Mouse (Mus musculus) heart, postnatal 4 days (tissue): Measurements from ENCODE around the gene Ugt1a10. TPM values are rescaled to one million over a fixed set of nuclear protein-coding genes. Genes with fewer than 3 reads are reported as not detected.
"Not testable (repeated sequence)": the region's sequence is repeated elsewhere in the genome, so short reads cannot be mapped to it uniquely, and the experiment has no call there.

Experiments
- DNase-seq: peaks from one replicate; pipeline ENCODE4 v3.0.0; 2021
- total RNA-seq, 2 experiments: library from RNA; stranded (reverse); gene quantifications; 2 replicates each; pipeline ENCODE4 v1.2.3; 2021

Gene Ugt1a10
- total RNA-seq = not detected

DNA sequence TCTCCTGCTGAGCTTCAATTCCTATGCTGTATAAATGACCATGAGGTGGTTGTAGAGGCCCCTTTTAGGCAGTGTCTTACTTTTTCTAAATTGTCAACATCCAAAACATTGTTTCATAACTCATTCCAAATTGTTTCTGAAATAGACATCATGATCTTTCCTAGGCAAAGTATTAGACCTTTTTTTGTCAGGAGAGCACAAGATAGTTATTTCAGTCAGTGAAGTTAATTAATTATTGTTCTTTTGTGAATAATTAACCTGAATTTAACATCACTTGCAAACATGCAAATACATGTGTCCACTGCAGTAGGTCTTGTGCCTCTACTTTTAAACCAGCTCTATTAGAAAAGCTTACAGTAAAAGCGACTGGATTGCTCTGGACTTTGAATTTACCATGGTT lies at the start of gene Ugt1a10:
Gene Ugt1a10, plus strand, starts transcription at position 301 of the 400 bp plus-strand sequence.
- no peak for DNase-seq

DNA sequence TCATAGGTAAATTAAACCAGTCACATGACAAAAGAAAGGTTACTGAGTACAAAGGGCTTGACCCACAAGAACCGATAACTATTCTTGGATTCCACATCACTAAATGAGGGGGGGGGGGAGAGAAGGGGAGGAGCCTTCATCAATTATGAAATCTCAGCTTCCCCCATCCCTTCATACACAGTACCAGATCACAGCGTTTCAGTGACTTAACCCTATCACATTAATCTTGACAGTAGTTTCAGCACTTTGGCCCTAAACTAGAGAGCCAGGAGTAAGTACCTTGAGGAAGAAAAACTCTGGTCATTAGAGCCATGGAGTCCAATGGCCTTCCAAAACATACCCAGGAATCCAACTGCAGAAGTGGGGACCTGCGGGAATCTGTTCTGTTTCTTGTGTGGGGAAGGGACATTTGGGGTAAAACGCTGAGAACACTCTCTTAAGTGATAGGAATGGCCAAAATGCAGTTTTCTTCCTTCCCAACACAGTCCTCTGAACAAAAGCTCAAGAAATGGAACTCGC lies 47.4 kb upstream of the Ugt1a10 start:
- no peak for DNase-seq

DNA sequence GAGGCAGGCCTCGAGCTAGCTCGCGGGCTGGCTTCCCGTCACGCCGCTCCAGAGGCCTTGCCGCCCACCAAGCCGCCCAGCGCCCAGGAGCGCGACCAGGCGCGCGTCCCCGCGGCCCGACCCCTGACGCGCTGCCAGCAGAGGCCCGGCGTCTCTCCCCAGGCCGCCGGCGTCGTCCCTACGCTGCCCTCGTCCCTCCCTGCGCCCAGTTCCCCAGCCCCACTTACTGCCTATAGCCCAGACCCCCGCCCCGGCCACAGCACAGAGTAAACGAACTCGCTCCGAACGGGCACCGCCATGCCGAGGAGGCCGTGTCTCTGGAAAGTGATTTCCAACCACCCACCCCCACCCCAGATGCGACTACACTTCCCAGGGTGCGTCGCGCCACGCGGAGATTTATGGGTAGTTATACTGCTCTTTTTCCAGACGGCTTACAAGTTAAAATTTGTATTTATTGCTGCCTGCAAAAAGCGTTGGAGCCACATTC lies 46.9 kb upstream of the Ugt1a10 start, which contains the start of gene Usp40:
Gene Usp40, minus strand, starts transcription at position 341 of the 487 bp plus-strand sequence.
- DNase-seq = peak; percentile 86

DNA sequence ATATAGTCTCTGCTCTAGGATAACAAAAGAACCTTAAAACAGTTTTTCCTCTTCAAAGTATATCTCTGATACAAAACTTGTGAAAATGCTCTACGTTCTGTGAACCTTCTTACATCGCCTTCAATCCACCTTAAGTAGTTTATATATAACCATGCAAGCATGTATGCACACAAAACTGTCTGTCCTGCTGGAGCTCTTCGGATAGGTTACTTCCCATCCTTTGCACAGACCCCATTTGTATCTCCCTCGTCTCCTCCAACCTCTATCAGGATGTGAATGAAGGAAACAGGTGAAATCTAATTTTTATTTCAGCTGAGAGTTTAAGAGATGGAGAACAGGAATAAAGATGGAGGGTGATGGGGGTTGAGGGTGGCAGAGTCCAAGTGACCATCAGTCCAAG lies 46.5 kb upstream of the Ugt1a10 start:
- no peak for DNase-seq

DNA sequence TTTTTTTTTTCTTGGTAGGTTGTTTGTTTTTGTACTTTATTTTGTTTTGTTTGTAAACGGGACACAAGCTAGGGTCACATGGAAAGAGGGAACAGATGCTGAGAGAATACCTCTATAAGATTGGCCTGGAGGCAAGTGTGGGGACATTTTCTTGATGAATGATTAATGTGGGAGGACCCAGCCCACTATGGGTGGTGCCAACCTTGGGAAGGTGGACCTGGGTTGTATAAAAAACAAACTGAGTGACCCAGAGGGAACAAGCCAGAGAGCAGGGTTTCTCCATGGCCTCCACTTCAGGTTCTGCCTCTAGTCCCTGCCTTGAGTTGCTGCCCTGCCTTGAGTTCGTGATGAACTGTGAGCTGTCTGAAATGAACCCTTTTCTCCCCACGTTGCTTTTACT lies 45.7 kb upstream of the Ugt1a10 start:
- no peak for DNase-seq

DNA sequence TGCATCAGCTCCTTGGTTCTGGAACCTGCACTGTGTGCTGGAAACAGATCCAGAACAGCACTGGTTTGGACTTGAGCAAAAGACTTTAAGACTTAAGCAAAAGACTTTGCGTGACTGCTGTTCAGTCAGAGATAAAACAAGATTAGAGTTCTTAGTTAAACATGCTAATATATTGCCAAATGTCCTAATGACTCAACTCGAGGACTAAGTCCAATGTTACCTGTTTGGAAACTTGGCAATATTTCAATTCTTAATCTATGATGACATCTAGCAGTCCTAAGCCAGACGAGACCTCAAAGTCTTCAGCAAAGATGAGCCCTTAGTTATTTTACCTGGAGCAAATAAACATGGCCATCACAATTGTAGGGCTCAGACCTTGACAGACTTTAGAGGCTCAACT lies 41.5 kb upstream of the Ugt1a10 start:
- DNase-seq = no peak

DNA sequence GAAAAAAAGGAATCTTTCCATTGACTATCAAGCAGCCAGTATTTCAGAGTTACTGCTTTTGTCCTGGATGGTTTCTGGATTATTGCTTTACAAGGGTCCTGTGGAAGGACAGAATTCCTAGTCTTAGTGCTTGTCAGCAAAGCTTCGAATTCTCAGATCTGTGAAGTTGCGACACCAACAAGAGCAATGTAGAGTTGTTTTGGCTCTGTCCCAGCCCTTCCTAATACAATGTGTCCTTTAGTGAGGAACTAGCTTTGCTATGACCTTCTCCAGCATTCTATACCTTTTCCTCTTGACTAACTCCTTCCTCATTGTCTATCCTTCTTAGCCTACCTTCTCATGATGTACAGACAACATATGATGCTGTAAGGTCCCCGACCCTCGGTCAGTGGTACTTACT lies 41.0 kb upstream of the Ugt1a10 start:
- no peak for DNase-seq

DNA sequence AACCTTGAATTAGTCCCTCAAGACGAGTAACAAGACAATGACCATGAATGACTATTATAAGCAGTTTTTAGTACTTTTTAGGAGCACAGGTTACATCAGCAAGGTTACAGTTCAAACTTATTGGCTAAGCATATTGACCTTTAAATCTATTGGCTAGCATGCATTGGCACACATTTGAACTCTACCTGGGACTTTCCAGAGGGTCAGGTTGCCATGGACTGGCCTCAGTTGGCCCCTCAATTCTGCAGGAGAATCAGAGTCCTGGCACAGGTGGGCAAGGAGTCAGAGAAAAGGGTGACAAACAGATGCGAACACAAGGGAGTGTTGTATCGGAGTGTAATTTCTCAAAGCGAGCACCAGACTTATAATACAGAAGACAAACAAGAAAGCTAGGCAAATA lies 40.5 kb upstream of the Ugt1a10 start:
- DNase-seq = no peak

DNA sequence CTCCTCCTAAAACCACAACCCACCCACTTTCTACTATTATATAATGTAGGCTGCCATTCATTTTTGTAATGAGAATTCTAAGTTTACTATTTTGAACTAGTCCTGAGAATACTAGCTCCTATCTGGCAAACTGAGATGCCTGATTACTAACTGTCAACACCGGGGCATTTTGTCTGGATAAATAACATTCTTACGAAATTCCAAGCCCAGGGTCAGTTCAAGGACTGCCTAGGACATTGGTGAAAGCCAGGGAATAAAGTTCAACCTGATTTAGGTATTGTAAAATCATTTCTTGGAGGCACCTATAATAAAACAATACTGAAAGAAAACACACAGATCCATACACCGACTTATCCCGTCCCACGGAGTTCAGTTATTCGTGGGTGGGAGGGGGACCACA lies 39.8 kb upstream of the Ugt1a10 start:
- no peak for DNase-seq

DNA sequence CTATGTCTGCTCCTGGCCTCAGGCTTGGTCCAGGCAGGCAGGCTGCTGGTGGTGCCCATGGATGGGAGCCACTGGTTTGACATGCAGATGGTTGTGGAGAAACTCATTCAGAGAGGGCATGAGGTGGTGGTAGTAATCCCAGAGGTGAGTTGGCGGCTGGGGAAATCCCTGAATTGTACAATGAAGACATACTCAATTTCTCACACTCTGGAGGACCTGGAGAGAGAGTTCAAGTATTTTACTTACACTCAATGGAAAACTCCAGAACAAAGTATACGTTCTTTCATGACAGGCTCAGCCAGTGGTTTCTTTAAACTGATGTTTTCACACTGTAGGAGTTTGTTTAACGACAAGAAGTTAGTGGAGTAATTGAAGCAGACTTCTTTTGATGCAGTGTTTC lies 29.9 kb upstream of the Ugt1a10 start:
- not testable (repeated sequence) for DNase-seq

DNA sequence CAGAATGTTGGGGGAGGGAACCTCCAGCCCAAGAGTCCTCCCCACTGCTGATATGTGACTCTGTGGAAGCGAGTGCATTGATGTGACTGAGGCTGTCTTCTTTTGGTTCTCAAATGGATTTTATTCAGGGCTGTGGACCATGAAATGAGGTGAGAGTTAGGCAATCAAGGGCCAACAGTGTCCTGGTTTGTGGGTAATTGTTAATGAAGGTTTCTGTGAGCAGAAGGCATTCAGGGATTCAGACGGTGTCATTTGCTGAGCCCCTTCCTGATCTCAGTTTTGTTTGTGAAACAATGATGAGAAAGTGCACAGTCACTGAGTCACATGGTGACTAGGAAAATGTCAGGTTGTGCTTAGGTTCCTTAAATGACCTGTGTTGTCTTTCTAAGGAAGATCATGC lies 12.1 kb upstream of the Ugt1a10 start:
- DNase-seq = not testable (repeated sequence)

DNA sequence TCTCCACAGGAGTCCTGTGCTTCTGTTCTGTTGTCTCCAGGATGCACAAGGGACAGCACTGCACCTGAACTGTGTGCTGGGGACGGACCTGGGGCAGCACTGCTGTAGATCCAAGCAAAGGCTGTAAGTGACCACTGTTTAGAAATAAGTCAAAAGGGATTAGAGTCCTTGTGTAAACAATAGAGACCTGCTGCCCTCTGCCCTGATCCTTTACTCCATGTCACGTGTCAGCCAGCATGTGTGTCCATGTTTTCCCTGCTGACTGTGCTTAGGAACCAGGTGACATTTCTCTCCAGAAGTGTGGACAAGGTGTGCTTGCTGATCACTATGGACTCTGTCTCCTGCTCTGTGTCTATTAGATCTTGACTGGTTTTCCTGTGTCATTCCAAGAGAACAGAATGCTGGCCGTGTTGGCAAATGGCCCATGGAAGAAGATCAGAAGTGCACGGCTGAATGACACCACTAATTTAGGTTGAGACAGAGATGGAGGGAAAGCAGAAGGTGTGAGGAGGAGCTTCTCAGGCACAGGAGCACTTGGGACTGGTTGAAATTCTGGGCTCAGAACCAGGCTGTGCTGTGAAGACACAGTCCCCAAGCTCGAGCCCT lies 10.3 kb upstream of the Ugt1a10 start:
- DNase-seq = not testable (repeated sequence)

DNA sequence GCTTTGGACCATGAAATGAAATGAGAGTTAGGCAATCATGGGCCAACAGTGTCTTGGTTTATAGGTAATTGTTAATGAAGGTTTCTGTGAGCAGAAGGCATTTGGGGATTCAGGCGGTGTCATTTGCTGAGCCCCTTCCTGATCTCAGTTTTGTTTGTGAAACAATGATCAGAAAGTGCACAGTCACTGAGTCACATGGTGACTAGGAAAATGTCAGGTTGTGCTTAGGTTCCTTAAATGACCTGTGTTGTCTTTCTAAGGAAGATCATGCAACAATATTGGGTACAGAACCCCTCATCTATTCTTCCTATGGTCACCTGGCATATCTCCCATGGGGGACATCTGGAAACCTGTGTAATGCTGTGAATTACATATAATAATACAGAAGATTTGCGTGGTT lies 7.8 kb upstream of the Ugt1a10 start:
- not testable (repeated sequence) for DNase-seq

DNA sequence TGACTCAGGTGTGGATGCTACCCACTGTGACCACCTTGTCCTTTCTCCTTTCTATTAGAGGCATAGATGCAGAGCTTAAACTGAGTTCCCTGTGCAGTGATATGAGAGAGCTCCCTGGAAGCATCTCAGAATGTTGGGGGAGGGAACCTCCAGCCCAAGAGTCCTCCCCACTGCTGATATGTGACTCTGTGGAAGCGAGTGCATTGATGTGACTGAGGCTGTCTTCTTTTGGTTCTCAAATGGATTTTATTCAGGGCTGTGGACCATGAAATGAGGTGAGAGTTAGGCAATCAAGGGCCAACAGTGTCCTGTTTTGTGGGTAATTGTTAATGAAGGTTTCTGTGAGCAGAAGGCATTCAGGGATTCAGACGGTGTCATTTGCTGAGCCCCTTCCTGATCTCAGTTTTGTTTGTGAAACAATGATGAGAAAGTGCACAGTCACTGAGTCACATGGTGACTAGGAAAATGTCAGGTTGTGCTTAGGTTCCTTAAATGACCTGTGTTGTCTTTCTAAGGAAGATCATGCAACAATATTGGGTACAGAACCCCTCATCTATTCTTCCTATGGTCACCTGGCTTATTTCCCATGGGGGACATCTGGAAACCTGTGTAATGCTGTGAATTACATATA lies 11.4 kb downstream of the Ugt1a10 start:
- not testable (repeated sequence) for DNase-seq

DNA sequence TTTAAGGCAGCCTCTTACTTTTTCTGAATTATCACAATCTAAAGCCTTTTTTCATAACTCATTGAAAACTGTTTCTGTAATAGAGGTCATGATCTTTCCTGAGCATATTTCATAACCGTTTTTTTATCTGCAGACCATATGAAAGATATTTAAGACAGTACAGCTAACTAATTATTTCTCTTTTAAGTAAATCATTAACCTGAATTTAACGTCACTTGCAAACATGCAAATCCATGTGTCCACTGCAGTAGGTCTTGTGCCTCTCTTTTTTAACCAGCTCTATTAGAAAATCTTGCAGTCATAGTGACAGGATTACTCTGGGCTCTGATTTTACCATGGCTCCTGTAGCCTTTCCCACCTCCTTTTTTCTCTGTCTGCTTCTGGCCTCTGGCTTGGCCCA lies 15.3 kb downstream of the Ugt1a10 start, which contains the start of gene Ugt1a9:
Gene Ugt1a9, plus strand, starts transcription at position 306 of the 400 bp plus-strand sequence.
- no peak for DNase-seq

DNA sequence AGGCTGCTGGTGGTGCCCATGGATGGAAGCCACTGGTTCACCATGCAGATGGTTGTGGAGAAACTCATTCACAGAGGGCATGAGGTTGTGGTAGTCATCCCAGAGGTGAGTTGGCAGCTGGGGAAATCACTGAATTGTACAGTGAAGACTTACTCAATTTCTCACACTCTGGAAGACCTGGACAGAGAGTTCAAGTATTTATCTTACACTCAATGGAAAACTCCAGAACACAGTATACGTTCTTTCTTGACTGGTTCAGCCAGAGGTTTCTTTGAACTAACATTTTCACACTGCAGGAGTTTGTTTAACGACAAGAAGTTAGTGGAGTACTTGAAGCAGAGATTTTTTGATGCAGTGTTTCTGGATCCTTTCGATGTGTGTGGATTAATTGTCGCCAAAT lies 15.7 kb downstream of the Ugt1a10 start:
- DNase-seq = no peak

DNA sequence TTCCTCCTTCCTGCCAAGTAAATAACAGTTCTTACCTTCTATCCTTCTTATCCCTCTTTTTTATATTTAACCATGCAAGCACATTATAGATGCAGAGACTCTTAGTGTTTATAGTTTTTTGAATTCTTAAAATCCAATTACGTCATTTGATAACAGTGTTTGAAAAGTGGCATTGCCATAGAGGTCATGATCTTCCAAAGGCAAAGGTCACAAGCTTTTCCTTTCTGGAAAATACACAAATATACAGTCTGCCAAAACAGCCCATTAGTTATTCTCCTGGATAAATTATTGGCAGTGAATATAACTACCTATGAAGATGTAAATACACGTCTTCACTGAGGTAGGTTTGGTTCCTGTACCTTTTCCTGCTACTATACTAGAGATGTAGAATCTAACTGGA lies 19.3 kb downstream of the Ugt1a10 start:
- DNase-seq = no peak

DNA sequence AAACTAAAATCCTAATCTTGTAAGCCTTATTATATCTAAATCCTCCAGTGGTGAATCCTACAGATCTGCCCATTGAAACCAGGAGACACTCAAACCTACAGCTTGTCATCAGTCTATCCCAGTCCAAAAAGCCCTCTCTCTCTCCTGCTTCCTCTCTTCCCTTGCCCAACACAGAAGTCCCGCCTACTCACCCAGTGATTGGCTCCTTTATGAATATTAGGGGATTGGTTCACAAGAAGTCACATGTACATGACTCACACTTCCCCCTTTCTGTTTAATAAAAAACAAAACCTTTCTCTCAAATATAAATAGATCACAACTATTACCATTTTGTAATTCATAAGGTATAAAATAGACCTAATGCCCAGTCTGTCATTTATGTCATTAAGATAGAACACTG lies 21.9 kb downstream of the Ugt1a10 start:
- DNase-seq = no peak

DNA sequence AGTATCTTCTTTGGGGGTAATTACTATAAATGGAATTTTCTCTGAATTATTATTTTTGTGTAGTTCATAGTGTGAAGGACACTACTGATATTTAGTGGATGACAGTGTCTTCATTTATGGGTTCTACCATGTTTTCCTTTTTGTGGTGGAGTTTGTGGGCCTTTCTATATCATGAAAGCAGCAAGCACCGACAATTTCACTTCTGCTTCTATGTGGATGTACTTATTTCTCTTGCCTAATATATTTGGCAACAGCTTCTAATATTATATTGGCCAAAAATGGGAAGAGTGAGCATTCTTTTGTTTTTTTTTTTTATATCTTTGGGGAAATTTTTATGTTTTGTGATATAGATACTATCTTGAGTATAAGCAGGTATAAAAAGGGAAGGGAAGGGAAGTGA lies 26.5 kb downstream of the Ugt1a10 start:
- no peak for DNase-seq

DNA sequence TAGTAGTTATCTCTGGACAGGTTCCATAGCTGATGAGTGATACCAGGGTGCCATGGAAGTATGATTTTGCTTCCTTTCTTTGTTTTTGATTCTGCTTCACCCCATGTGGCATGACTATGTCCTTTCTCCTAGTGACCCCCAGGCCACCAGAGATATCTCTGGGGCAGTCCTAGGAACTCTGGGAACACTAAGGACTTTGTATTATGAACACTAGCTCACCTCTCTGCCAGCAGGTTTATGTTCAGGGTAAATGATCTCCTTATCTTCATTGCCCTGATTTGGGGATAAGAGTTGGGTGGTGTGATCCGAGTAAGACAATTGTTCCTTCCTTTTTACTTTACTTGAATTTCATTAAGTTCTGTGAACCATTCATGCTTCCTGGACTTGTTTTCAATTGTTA lies 30.9 kb downstream of the Ugt1a10 start:
- no peak for DNase-seq

DNA sequence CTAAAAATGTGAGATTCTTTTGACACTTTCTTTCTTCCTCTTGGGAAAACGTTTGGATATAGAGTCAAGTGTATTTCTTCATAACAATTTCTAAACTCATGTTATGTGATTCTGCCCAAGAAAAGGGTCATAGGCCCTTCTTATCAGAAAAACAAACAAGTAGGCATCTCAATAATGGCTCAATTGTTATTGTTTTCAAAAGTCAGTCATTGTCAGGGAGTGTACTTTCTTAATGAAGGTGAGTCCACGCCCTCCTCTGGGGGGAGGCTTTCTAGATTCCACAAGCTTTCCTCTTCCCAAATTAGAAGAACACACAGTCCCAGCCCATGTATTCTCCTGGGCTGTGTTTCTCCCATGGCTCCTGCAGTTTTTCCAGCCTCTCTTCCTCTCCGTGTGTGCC lies 32.3 kb downstream of the Ugt1a10 start, which contains the start of gene Ugt1a8:
Gene Ugt1a8, plus strand, starts transcription at position 301 of the 400 bp plus-strand sequence.
- no peak for DNase-seq

DNA sequence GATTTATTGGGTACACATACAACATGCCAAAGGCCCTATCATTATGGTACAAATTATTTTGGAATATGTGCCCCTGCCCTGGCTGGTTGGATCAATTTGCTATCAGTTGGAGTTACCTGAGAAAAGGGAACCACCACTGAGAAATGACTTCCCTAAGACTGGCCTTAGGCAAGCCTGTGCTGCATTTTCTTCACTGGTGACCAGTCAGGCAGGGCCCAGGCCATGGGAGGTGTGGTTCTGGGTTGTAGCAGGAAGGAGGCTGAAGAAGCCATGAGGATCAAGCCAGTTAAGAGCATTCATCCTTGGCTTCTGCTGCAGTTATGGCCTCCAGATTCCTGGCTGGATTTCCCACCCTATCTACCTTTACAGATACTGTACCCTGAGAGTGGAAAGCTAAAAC lies 37.2 kb downstream of the Ugt1a10 start:
- no peak for DNase-seq

DNA sequence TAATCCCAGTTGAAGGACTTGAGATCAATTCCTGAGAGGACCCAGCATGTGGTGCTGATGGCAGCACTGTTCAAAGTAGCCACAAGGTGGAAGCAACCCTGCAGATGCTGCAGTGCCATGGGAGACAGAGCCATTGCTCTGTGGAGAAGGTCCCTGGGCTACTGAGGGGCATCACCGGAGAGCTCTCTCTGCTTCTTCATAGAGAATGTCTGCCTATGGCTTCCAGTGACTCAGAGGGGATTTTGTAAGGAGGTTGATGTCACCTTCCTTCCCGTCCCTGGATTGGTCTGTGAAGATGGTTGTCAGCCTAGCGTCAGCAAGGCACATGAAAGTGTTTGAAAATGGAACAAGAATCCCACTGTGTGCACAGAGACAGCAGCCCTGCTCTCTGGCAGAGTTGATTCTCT lies 39.1 kb downstream of the Ugt1a10 start:
- DNase-seq = not testable (repeated sequence)

DNA sequence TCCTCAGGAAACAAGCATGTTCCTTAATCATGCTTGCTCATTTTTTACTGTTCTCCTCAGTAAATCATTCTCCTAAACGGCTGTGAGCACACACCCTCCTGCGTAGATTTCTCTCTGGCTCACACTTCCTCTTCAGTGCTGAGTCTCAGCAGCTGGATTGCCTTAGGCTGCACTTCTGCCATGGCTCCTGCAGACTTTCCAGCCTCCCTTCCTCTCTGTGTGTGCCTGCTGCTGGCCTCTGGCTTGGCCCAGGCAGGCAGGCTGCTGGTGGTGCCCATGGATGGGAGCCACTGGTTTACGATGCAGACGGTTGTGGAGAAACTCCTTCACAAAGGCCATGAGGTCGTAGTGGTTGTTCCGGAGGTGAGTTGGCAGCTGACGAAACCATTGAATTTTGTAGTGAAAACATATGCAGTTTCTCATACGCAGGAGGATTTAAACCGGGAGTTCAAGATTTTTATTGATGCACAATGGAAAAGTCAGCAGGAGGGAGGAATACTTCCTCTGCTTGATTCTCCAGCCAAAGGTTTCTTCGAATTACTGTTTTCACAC lies 39.8 kb downstream of the Ugt1a10 start, which contains the start of gene Ugt1a7c:
Gene Ugt1a7c, plus strand, starts transcription at position 122 of the 552 bp plus-strand sequence.
- DNase-seq = peak; percentile 22
